Mouse (Mus musculus) ES-Bruce4 (cell line): ENCODE results near the gene Scrn3. TPM values are rescaled to one million over a fixed set of nuclear protein-coding genes. Genes with fewer than 3 reads are reported as not detected.

Experiments
- H3K27ac ChIP-seq: 2 replicates; pipeline ENCODE4 v1.5.1; 2012; ENCODE audit warnings: low read length, inconsistent platforms; ENCODE audit not compliant: insufficient read depth
- H3K27me3 ChIP-seq: 2 replicates; pipeline ENCODE4 v1.6.1; 2012; ENCODE audit warnings: mild to moderate bottlenecking, low read length, inconsistent platforms; ENCODE audit not compliant: control insufficient read depth, poor library complexity, insufficient read depth, severe bottlenecking
- H3K36me3 ChIP-seq: 2 replicates; pipeline ENCODE4 v1.6.1; 2012; ENCODE audit warnings: inconsistent platforms, mild to moderate bottlenecking, low read length, moderate library complexity; ENCODE audit not compliant: control insufficient read depth, poor library complexity, insufficient read depth, severe bottlenecking
- H3K4me1 ChIP-seq: one replicate; pipeline ENCODE4 v1.8.1; 2011; ENCODE audit warnings: low read length; ENCODE audit not compliant: control insufficient read depth, insufficient read depth
- H3K4me3 ChIP-seq: 2 replicates; pipeline ENCODE4 v1.5.1; 2011; ENCODE audit warnings: low read depth, mild to moderate bottlenecking, low read length
- H3K9ac ChIP-seq: 2 replicates; pipeline ENCODE4 v1.6.1; 2012; ENCODE audit warnings: low read depth, mild to moderate bottlenecking, inconsistent platforms; ENCODE audit not compliant: poor library complexity, severe bottlenecking
- H3K9me3 ChIP-seq: replicated peaks from 2 replicates; pipeline ENCODE4 v1.6.1; 2012; ENCODE audit warnings: mild to moderate bottlenecking, low read length, inconsistent platforms; ENCODE audit not compliant: control insufficient read depth, poor library complexity, insufficient read depth, severe bottlenecking
- CTCF ChIP-seq: IDR thresholded peaks from one replicate; pipeline ENCODE4 v1.8.1; 2011; ENCODE audit warnings: low read depth, low read length
- EP300 ChIP-seq: IDR thresholded peaks from 2 replicates; pipeline ENCODE4 v1.6.1; 2011; ENCODE audit warnings: low read depth, low read length; ENCODE audit not compliant: insufficient read depth
- POLR2A ChIP-seq: IDR thresholded peaks from one replicate; pipeline ENCODE4 v1.8.1; 2011; ENCODE audit warnings: low read length; ENCODE audit not compliant: insufficient read depth
- polyA plus RNA-seq: library from polyadenylated mRNA; stranded (reverse); fragments of >200 nt; gene quantifications from 2 replicates; pipeline ENCODE4 v1.2.4, GENCODE M21; 2011; ENCODE audit warnings: low read depth; ENCODE audit not compliant: missing spikeins, insufficient read depth, insufficient read length

The Scrn3 gene
- polyA plus RNA-seq, 1 experiment = 33.5 TPM

GRCm38 (mm10) chr2:73274119-73274920 lies 38.1 kb upstream of the Scrn3 start:
- no peak overlapping the region for H3K27ac ChIP-seq
- peaks cover 48% of the 10 kb centered on the region for H3K27me3 ChIP-seq
- peak overlapping the region; percentile 23; the same call in 1 of the 2 replicates for H3K9ac ChIP-seq
- no peaks in the 10 kb centered on the region for H3K9me3 ChIP-seq
- no peaks in the 10 kb centered on the region for H3K4me1 ChIP-seq
- H3K36me3 ChIP-seq = no peaks in the 10 kb centered on the region
- H3K4me3 ChIP-seq = peak overlapping the region; percentile 45
- TF ChIP-seq CTCF (no peak), POLR2A (no peak), EP300 (no peak)

- Histone ChIP-seq H3K27ac (no peak overlapping the region), H3K27me3 (peaks cover 50% of the 10 kb centered on the region), H3K36me3 (no peaks in the 10 kb centered on the region), H3K4me3 (no peak overlapping the region), H3K9ac (no peak overlapping the region), H3K4me1 (no peaks in the 10 kb centered on the region), H3K9me3 (no peaks in the 10 kb centered on the region)
- no peak for TF ChIP-seq CTCF
- no peak for TF ChIP-seq EP300
These were observed 37.0 kb upstream of the Scrn3 start for GRCm38 (mm10) chr2:73275261-73276040.

- H3K4me1 ChIP-seq = no peaks in the 10 kb centered on the region
- no peaks in the 10 kb centered on the region for H3K9me3 ChIP-seq
- H3K27ac ChIP-seq = no peak overlapping the region
- H3K9ac ChIP-seq = no peak overlapping the region
- H3K27me3 ChIP-seq = peaks cover 51% of the 10 kb centered on the region
- no peak for TF ChIP-seq POLR2A
- no peak for TF ChIP-seq EP300
- no peak for TF ChIP-seq CTCF
- H3K4me3 ChIP-seq = no peak overlapping the region
- H3K36me3 ChIP-seq = no peaks in the 10 kb centered on the region
These were observed 36.2 kb upstream of the Scrn3 start for GRCm38 (mm10) chr2:73276141-73276571.

- Histone ChIP-seq H3K27me3 (peaks cover 42% of the 10 kb centered on the region), H3K9me3 (no peaks in the 10 kb centered on the region), H3K4me1 (no peaks in the 10 kb centered on the region), H3K27ac (no peak overlapping the region), H3K4me3 (peak overlapping the region; percentile 26), H3K9ac (no peak overlapping the region), H3K36me3 (no peaks in the 10 kb centered on the region)
- TF ChIP-seq POLR2A = no peak
- TF ChIP-seq EP300 = no peak
- TF ChIP-seq CTCF = no peak
These were observed 35.2 kb upstream of the Scrn3 start for GRCm38 (mm10) chr2:73277021-73277708.

DNA sequence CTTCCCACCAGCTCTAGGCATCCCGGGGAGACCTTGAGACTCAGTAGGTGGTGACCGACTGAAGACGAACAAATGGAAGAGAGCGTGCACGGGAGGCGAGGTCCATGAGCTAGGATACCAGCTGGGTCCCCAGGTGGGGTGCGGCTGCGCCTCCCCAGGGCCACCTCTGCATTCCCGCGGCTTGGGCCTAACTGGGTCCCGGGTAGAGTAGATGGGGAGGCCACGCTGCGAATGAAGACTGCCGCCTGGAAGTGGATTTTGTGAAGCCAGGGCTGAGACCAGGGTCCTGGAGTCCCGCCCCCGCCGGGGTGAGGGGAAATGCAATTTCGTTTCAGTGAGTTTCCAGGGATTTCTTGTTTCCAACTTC lies 34.7 kb upstream of the Scrn3 start:
- Histone ChIP-seq H3K4me3 (peak overlapping the region; percentile 26), H3K4me1 (no peaks in the 10 kb centered on the region), H3K9ac (no peak overlapping the region), H3K27ac (no peak overlapping the region), H3K36me3 (no peaks in the 10 kb centered on the region), H3K27me3 (peaks cover 38% of the 10 kb centered on the region), H3K9me3 (no peaks in the 10 kb centered on the region)
- TF ChIP-seq POLR2A (no peak), CTCF (no peak), EP300 (no peak)
